Mouse (Mus musculus) liver, embryonic 12.5 days (tissue): ENCODE measurements around the gene Dennd2c. TPM values are rescaled to one million over a fixed set of nuclear protein-coding genes. Genes with fewer than 3 reads are reported as not detected.
"Not testable (repeated sequence)": the region's sequence is repeated elsewhere in the genome, so short reads cannot be mapped to it uniquely, and the experiment has no call there.

ENCODE experiments used
- ATAC-seq: fragments of 200-750 bp; cut with Nextera tagmentation; 2 replicates; pipeline ENCODE4 v1.8.0; 2017; ENCODE audit warnings: moderate number of reproducible peaks, mild to moderate bottlenecking, moderate library complexity
- H3K27ac ChIP-seq: fragments of 300-500 bp; sonication (generic); 2 replicates; pipeline ENCODE4 v1.5.1; 2016; ENCODE audit warnings: mild to moderate bottlenecking
- H3K27me3 ChIP-seq: fragments of 300-500 bp; sonication (generic); replicated peaks from 2 replicates; pipeline ENCODE4 v1.6.1; 2016; ENCODE audit warnings: mild to moderate bottlenecking, moderate library complexity
- H3K36me3 ChIP-seq: fragments of 300-500 bp; sonication (generic); 2 replicates; pipeline ENCODE4 v1.6.1; 2016; ENCODE audit warnings: mild to moderate bottlenecking, moderate library complexity
- H3K4me1 ChIP-seq: fragments of 300-500 bp; sonication (generic); 2 replicates; pipeline ENCODE4 v1.6.1; 2016
- H3K4me2 ChIP-seq: fragments of 300-500 bp; sonication (generic); 2 replicates; pipeline ENCODE4 v1.6.1; 2016; ENCODE audit warnings: mild to moderate bottlenecking, moderate library complexity
- H3K4me3 ChIP-seq: fragments of 300-500 bp; sonication (generic); 2 replicates; pipeline ENCODE4 v1.5.1; 2016; ENCODE audit warnings: mild to moderate bottlenecking, moderate library complexity
- H3K9ac ChIP-seq: fragments of 300-500 bp; sonication (generic); 2 replicates; pipeline ENCODE4 v1.6.1; 2016; ENCODE audit warnings: mild to moderate bottlenecking, moderate library complexity
- H3K9me3 ChIP-seq: fragments of 300-500 bp; sonication (generic); replicated peaks from 2 replicates; pipeline ENCODE4 v1.6.1; 2016; ENCODE audit warnings: mild to moderate bottlenecking, moderate library complexity
- WGBS: fragments of 180-500 bp; shearing (Covaris S2); methylation state at CpG from one replicate; pipeline ENCODE4 v1.1.7; 2016; ENCODE audit not compliant: insufficient replicate concordance; 5-methylcytosine and 5-hydroxymethylcytosine counted together
- polyA plus RNA-seq: library from polyadenylated mRNA; unstranded; fragments of >200 nt; fragmentation: Nextera tagmentation; extraction: Ambion mirVana; gene quantifications from 2 replicates; pipeline ENCODE4 v1.2.1, GENCODE M21; 2016

The Dennd2c gene
- polyA plus RNA-seq, 1 experiment from 2014 or later: 13.1 TPM

GRCm38 (mm10) chr3:103204445-103204844 is 102.0 kb downstream of the Dennd2c start:
- H3K9ac ChIP-seq: no peak overlapping the region
- no peaks in the 10 kb centered on the region for H3K27me3 ChIP-seq
- WGBS: 88% methylated on average over 3 of the region's 3 CpGs
- 0 out of 2 replicates have a peak, but pooled peaks cover 8% of the 10 kb centered on the region for H3K9me3 ChIP-seq
- no peak overlapping the region for H3K4me3 ChIP-seq
- ATAC-seq: no peak
- peaks cover 3% of the 10 kb centered on the region for H3K4me1 ChIP-seq
- no peak overlapping the region for H3K4me2 ChIP-seq
- H3K27ac ChIP-seq: no peak overlapping the region
- no peaks in the 10 kb centered on the region; the same call in 1 of the 2 replicates for H3K36me3 ChIP-seq

- H3K4me3 ChIP-seq: no peak overlapping the region
- H3K9ac ChIP-seq: no peak overlapping the region
- no peaks in the 10 kb centered on the region for H3K27me3 ChIP-seq
- no peak overlapping the region for H3K4me2 ChIP-seq
- peak; percentile 32; the same call in 1 of the 2 replicates for ATAC-seq
- H3K4me1 ChIP-seq: peaks cover 7% of the 10 kb centered on the region
- H3K9me3 ChIP-seq: no peaks in the 10 kb centered on the region
- 47% methylated on average over 6 of the region's 6 CpGs for WGBS
- no peaks in the 10 kb centered on the region for H3K36me3 ChIP-seq
- no peak overlapping the region for H3K27ac ChIP-seq
Observed at GRCm38 (mm10) chr3:103206393-103206792, 104.0 kb downstream of the Dennd2c start.

- H3K36me3 ChIP-seq: no peaks in the 10 kb centered on the region
- H3K4me1 ChIP-seq: peaks cover 17% of the 10 kb centered on the region
- WGBS: 51% methylated on average over 5 of the region's 5 CpGs
- no peak overlapping the region for H3K4me3 ChIP-seq
- no peak overlapping the region for H3K4me2 ChIP-seq
- H3K9ac ChIP-seq: no peak overlapping the region
- H3K27me3 ChIP-seq: no peaks in the 10 kb centered on the region
- no peak overlapping the region for H3K27ac ChIP-seq
- no peak for ATAC-seq
- no peaks in the 10 kb centered on the region for H3K9me3 ChIP-seq
Observed at GRCm38 (mm10) chr3:103207749-103208148, 105.3 kb downstream of the Dennd2c start.

- ATAC-seq: no peak
- H3K36me3 ChIP-seq: no peaks in the 10 kb centered on the region
- no peaks in the 10 kb centered on the region for H3K9me3 ChIP-seq
- H3K27ac ChIP-seq: no peak overlapping the region
- H3K4me2 ChIP-seq: no peak overlapping the region
- H3K4me1 ChIP-seq: peaks cover 17% of the 10 kb centered on the region
- 59% methylated on average over 2 of the region's 2 CpGs for WGBS
- no peak overlapping the region for H3K9ac ChIP-seq
- no peaks in the 10 kb centered on the region for H3K27me3 ChIP-seq
- H3K4me3 ChIP-seq: no peak overlapping the region
Observed at GRCm38 (mm10) chr3:103208237-103208636, 105.8 kb downstream of the Dennd2c start.

GRCm38 (mm10) chr3:103211101-103211500 is 108.7 kb downstream of the Dennd2c start:
- H3K4me1 ChIP-seq: peaks cover 17% of the 10 kb centered on the region
- no peak for ATAC-seq
- no peak overlapping the region for H3K4me3 ChIP-seq
- no peaks in the 10 kb centered on the region for H3K9me3 ChIP-seq
- H3K36me3 ChIP-seq: no peaks in the 10 kb centered on the region
- no peaks in the 10 kb centered on the region for H3K27me3 ChIP-seq
- no peak overlapping the region for H3K4me2 ChIP-seq
- WGBS: 60% methylated on average over 2 of the region's 2 CpGs
- H3K9ac ChIP-seq: no peak overlapping the region
- H3K27ac ChIP-seq: no peak overlapping the region

GRCm38 (mm10) chr3:103212142-103212541 is 109.7 kb downstream of the Dennd2c start:
- ATAC-seq: peak; percentile 46; the same call in 1 of the 2 replicates
- WGBS: 20% methylated on average over 1 of the region's 1 CpGs
- no peak overlapping the region for H3K27ac ChIP-seq
- no peak overlapping the region for H3K4me2 ChIP-seq
- H3K9ac ChIP-seq: no peak overlapping the region
- no peak overlapping the region for H3K4me3 ChIP-seq
- H3K9me3 ChIP-seq: no peaks in the 10 kb centered on the region
- H3K4me1 ChIP-seq: peaks cover 16% of the 10 kb centered on the region
- H3K27me3 ChIP-seq: no peaks in the 10 kb centered on the region
- H3K36me3 ChIP-seq: no peaks in the 10 kb centered on the region

- H3K27ac ChIP-seq: no peak overlapping the region
- no peak overlapping the region for H3K4me2 ChIP-seq
- no peaks in the 10 kb centered on the region for H3K9me3 ChIP-seq
- H3K4me3 ChIP-seq: no peak overlapping the region
- peaks cover 14% of the 10 kb centered on the region for H3K4me1 ChIP-seq
- H3K27me3 ChIP-seq: no peaks in the 10 kb centered on the region
- no peak for ATAC-seq
- H3K9ac ChIP-seq: no peak overlapping the region
- WGBS: 69% methylated on average over 5 of the region's 5 CpGs
- no peaks in the 10 kb centered on the region for H3K36me3 ChIP-seq
Observed at GRCm38 (mm10) chr3:103213537-103213936, 111.1 kb downstream of the Dennd2c start.

GRCm38 (mm10) chr3:103214593-103215285 is 112.3 kb downstream of the Dennd2c start:
- H3K36me3 ChIP-seq: no peaks in the 10 kb centered on the region
- WGBS: 68% methylated on average over 8 of the region's 8 CpGs
- no peak overlapping the region for H3K4me3 ChIP-seq
- H3K27ac ChIP-seq: no peak overlapping the region
- no peak overlapping the region for H3K9ac ChIP-seq
- no peaks in the 10 kb centered on the region for H3K9me3 ChIP-seq
- peaks cover 14% of the 10 kb centered on the region for H3K4me1 ChIP-seq
- no peaks in the 10 kb centered on the region for H3K27me3 ChIP-seq
- peak; percentile 44; the same call in 1 of the 2 replicates for ATAC-seq
- no peak overlapping the region for H3K4me2 ChIP-seq

GRCm38 (mm10) chr3:103215399-103215798 is 113.0 kb downstream of the Dennd2c start:
- H3K27ac ChIP-seq, H3K27me3 ChIP-seq, H3K36me3 ChIP-seq, H3K4me3 ChIP-seq, ATAC-seq, H3K4me2 ChIP-seq, H3K9me3 ChIP-seq, H3K9ac ChIP-seq: not testable (repeated sequence)
- 73% methylated on average over 8 of the region's 8 CpGs for WGBS
- H3K4me1 ChIP-seq: peaks cover 14% of the 10 kb centered on the region

Other genes with a start within 250 kb of the Dennd2c start
- 0.07 and 0.14 TPM in 2 replicates for gene Sycp1, start 166.5 kb upstream of the Dennd2c start, polyA plus RNA-seq
- gene Nr1h5, start 138.5 kb upstream of the Dennd2c start, polyA plus RNA-seq: 10.3 and 10.4 TPM in 2 replicates
- 21.5 and 21.6 TPM in 2 replicates for gene Sike1, start 106.9 kb upstream of the Dennd2c start, polyA plus RNA-seq
- 179 and 183 TPM in 2 replicates for gene Csde1, start 82.2 kb upstream of the Dennd2c start, polyA plus RNA-seq
- 59.4 and 61.5 TPM in 2 replicates for gene Nras, start 44.3 kb upstream of the Dennd2c start, polyA plus RNA-seq
- 0.12 and 0.13 TPM in 2 replicates for gene Ampd1, start 28.6 kb upstream of the Dennd2c start, polyA plus RNA-seq
- 235 and 237 TPM in 2 replicates for gene Bcas2, start 69.1 kb downstream of the Dennd2c start, polyA plus RNA-seq
- 13.6 and 14.8 TPM in 2 replicates for gene Trim33, start 176.7 kb downstream of the Dennd2c start, polyA plus RNA-seq